Mouse (Mus musculus): Measurements from ENCODE around the gene Aff2. TPM values are rescaled to one million over a fixed set of nuclear protein-coding genes. Genes with fewer than 3 reads are reported as not detected.

Gene Aff2
- polyA plus RNA-seq, 1 experiment from 2014 or later = 3.9 TPM

- Histone ChIP-seq H3K4me3 (no peak overlapping the region), H3K4me1 (no peaks in the 10 kb centered on the region), H3K27me3 (ENCODE audit: low read depth, poor library complexity, severe bottlenecking) (no peaks in the 10 kb centered on the region), H3K9me3 (replicated peaks) (no peaks in the 10 kb centered on the region), H3K27ac (replicated peaks) (no peak overlapping the region), H3K36me3 (no peaks in the 10 kb centered on the region)
- WGBS = 91% methylated on average over 3 of the region's 3 CpGs
- DNase-seq (ENCODE audit: low spot score) = no peak
Observed at GRCm38 (mm10) chrX:69502061-69502460, 142.0 kb downstream of the Aff2 start.

GRCm38 (mm10) chrX:69518040-69518575 lies 158.0 kb downstream of the Aff2 start:
- H3K4me3 ChIP-seq = no peak overlapping the region
- no peaks in the 10 kb centered on the region for H3K9me3 ChIP-seq (replicated peaks)
- H3K27ac ChIP-seq (replicated peaks) = no peak overlapping the region
- no peaks in the 10 kb centered on the region for H3K27me3 ChIP-seq (ENCODE audit: low read depth, poor library complexity, severe bottlenecking)
- DNase-seq (ENCODE audit: low spot score) = no peak
- WGBS = 75% methylated on average over 6 of the region's 6 CpGs
- no peaks in the 10 kb centered on the region for H3K36me3 ChIP-seq
- H3K4me1 ChIP-seq = no peaks in the 10 kb centered on the region

- 74% methylated on average over 1 of the region's 1 CpGs for WGBS
Observed at GRCm38 (mm10) chrX:69540811-69541210, 180.7 kb downstream of the Aff2 start.

GRCm38 (mm10) chrX:69579903-69580459 lies 219.9 kb downstream of the Aff2 start:
- WGBS = 93% methylated on average over 2 of the region's 2 CpGs
- no peak overlapping the region for H3K4me3 ChIP-seq
- no peaks in the 10 kb centered on the region for H3K36me3 ChIP-seq
- H3K27me3 ChIP-seq (ENCODE audit: low read depth, poor library complexity, severe bottlenecking) = no peaks in the 10 kb centered on the region
- no peak for DNase-seq (ENCODE audit: low spot score)
- no peaks in the 10 kb centered on the region for H3K9me3 ChIP-seq (replicated peaks)
- no peaks in the 10 kb centered on the region for H3K4me1 ChIP-seq
- no peak overlapping the region for H3K27ac ChIP-seq (replicated peaks)

More at GRCm38 (mm10) chrX:69540811-69541210, 180.7 kb downstream of the Aff2 start:
- Histone ChIP-seq H3K9me3 (replicated peaks) (no peaks in the 10 kb centered on the region), H3K27me3 (ENCODE audit: low read depth, poor library complexity, severe bottlenecking) (no peaks in the 10 kb centered on the region), H3K4me3 (no peak overlapping the region), H3K4me1 (no peaks in the 10 kb centered on the region), H3K36me3 (no peaks in the 10 kb centered on the region), H3K27ac (replicated peaks) (no peak overlapping the region)
- DNase-seq (ENCODE audit: low spot score) = no peak

GRCm38 (mm10) chrX:69608793-69609192 lies 248.7 kb downstream of the Aff2 start:
- no peak for DNase-seq (ENCODE audit: low spot score)
- no peaks in the 10 kb centered on the region for H3K4me1 ChIP-seq
- no peaks in the 10 kb centered on the region for H3K36me3 ChIP-seq
- H3K9me3 ChIP-seq (replicated peaks) = no peaks in the 10 kb centered on the region
- H3K4me3 ChIP-seq = no peak overlapping the region
- H3K27ac ChIP-seq (replicated peaks) = no peak overlapping the region
- no peaks in the 10 kb centered on the region for H3K27me3 ChIP-seq (ENCODE audit: low read depth, poor library complexity, severe bottlenecking)

- no peaks in the 10 kb centered on the region for H3K9me3 ChIP-seq (replicated peaks)
- DNase-seq (ENCODE audit: low spot score) = no peak
- H3K4me3 ChIP-seq = no peak overlapping the region
- H3K27ac ChIP-seq (replicated peaks) = no peak overlapping the region
- 94% methylated on average over 2 of the region's 2 CpGs for WGBS
- H3K27me3 ChIP-seq (ENCODE audit: low read depth, poor library complexity, severe bottlenecking) = no peaks in the 10 kb centered on the region
- H3K36me3 ChIP-seq = no peaks in the 10 kb centered on the region
- no peaks in the 10 kb centered on the region for H3K4me1 ChIP-seq
Observed at GRCm38 (mm10) chrX:69663038-69663437, 302.9 kb downstream of the Aff2 start.

GRCm38 (mm10) chrX:69666145-69666677 lies 306.1 kb downstream of the Aff2 start:
- Histone ChIP-seq H3K27me3 (ENCODE audit: low read depth, poor library complexity, severe bottlenecking) (no peaks in the 10 kb centered on the region), H3K9me3 (replicated peaks) (no peaks in the 10 kb centered on the region), H3K36me3 (no peaks in the 10 kb centered on the region), H3K27ac (replicated peaks) (no peak overlapping the region), H3K4me1 (no peaks in the 10 kb centered on the region), H3K4me3 (no peak overlapping the region)
- WGBS = 57% methylated on average over 3 of the region's 3 CpGs
- DNase-seq (ENCODE audit: low spot score) = no peak

GRCm38 (mm10) chrX:69675691-69676090 lies 315.6 kb downstream of the Aff2 start:
- Histone ChIP-seq H3K4me3 (no peak overlapping the region), H3K27ac (replicated peaks) (no peak overlapping the region), H3K27me3 (ENCODE audit: low read depth, poor library complexity, severe bottlenecking) (no peaks in the 10 kb centered on the region), H3K36me3 (no peaks in the 10 kb centered on the region), H3K9me3 (replicated peaks) (no peaks in the 10 kb centered on the region), H3K4me1 (no peaks in the 10 kb centered on the region)
- no peak for DNase-seq (ENCODE audit: low spot score)
- WGBS = 89% methylated on average over 1 of the region's 1 CpGs

GRCm38 (mm10) chrX:69698840-69699239 lies 338.7 kb downstream of the Aff2 start:
- DNase-seq (ENCODE audit: low spot score) = no peak
- WGBS = 81% methylated on average over 4 of the region's 4 CpGs
- no peaks in the 10 kb centered on the region for H3K36me3 ChIP-seq
- H3K4me3 ChIP-seq = no peak overlapping the region
- H3K9me3 ChIP-seq (replicated peaks) = no peaks in the 10 kb centered on the region
- H3K27me3 ChIP-seq (ENCODE audit: low read depth, poor library complexity, severe bottlenecking) = no peaks in the 10 kb centered on the region
- no peak overlapping the region for H3K27ac ChIP-seq (replicated peaks)
- no peaks in the 10 kb centered on the region for H3K4me1 ChIP-seq

- WGBS = 41% methylated on average over 3 of the region's 3 CpGs
- Histone ChIP-seq H3K27ac (replicated peaks) (no peak overlapping the region), H3K36me3 (no peaks in the 10 kb centered on the region), H3K4me3 (no peak overlapping the region), H3K27me3 (ENCODE audit: low read depth, poor library complexity, severe bottlenecking) (no peaks in the 10 kb centered on the region), H3K9me3 (replicated peaks) (no peaks in the 10 kb centered on the region), H3K4me1 (peaks cover 8% of the 10 kb centered on the region; the same call in 1 of the 2 replicates)
- no peak for DNase-seq (ENCODE audit: low spot score)
Observed at GRCm38 (mm10) chrX:69738972-69739371, 378.9 kb downstream of the Aff2 start.

- Histone ChIP-seq H3K27me3 (ENCODE audit: low read depth, poor library complexity, severe bottlenecking) (no peaks in the 10 kb centered on the region), H3K4me3 (no peak overlapping the region), H3K36me3 (no peaks in the 10 kb centered on the region), H3K27ac (replicated peaks) (no peak overlapping the region), H3K4me1 (peaks cover 10% of the 10 kb centered on the region), H3K9me3 (replicated peaks) (no peaks in the 10 kb centered on the region)
- 31% methylated on average over 3 of the region's 3 CpGs for WGBS
- no peak for DNase-seq (ENCODE audit: low spot score)
Observed at GRCm38 (mm10) chrX:69744962-69745597, 385.0 kb downstream of the Aff2 start.

GRCm38 (mm10) chrX:69801890-69802439 lies 441.9 kb downstream of the Aff2 start:
- no peak overlapping the region for H3K4me3 ChIP-seq
- H3K36me3 ChIP-seq = no peaks in the 10 kb centered on the region
- WGBS = 84% methylated on average over 2 of the region's 2 CpGs
- H3K9me3 ChIP-seq (replicated peaks) = no peaks in the 10 kb centered on the region
- H3K27ac ChIP-seq (replicated peaks) = no peak overlapping the region
- H3K4me1 ChIP-seq = no peaks in the 10 kb centered on the region
- DNase-seq (ENCODE audit: low spot score) = no peak
- no peaks in the 10 kb centered on the region for H3K27me3 ChIP-seq (ENCODE audit: low read depth, poor library complexity, severe bottlenecking)

- H3K27me3 ChIP-seq (ENCODE audit: low read depth, poor library complexity, severe bottlenecking) = no peaks in the 10 kb centered on the region
- no peak overlapping the region for H3K4me3 ChIP-seq
- no peaks in the 10 kb centered on the region for H3K36me3 ChIP-seq
- no peak overlapping the region for H3K27ac ChIP-seq (replicated peaks)
- no peak for DNase-seq (ENCODE audit: low spot score)
- H3K4me1 ChIP-seq = no peaks in the 10 kb centered on the region
- no peaks in the 10 kb centered on the region for H3K9me3 ChIP-seq (replicated peaks)
- 84% methylated on average over 3 of the region's 3 CpGs for WGBS
Observed at GRCm38 (mm10) chrX:69802481-69802880, 442.4 kb downstream of the Aff2 start.

All from midbrain, embryonic 10.5 days (tissue).